Comparison of ENCODE assay signal across 46 mouse cellular contexts in genomic region chr9:13448716-13449115, GRCm38 (mm10). TPM values are rescaled to one million over a fixed set of nuclear protein-coding genes. Genes with fewer than 3 reads are reported as not detected.
"Had no signal": no experiment of that assay in that cellular context is flagged by ENCODE, and none has a peak within 500 bp of the region (broad histone marks: within the 10 kb centered on the region; RNA-seq: fewer than 3 reads in every experiment).

No protein-coding gene starts in this region.

- ATAC-seq: liver, embryonic 12.5 days; liver, postnatal 0 days; lung, postnatal 0 days; midbrain, embryonic 13.5 days; midbrain, embryonic 15.5 days; midbrain, embryonic 16.5 days had no signal

- H3K9me3 ChIP-seq: limb, embryonic 15.5 days; liver, embryonic 12.5 days; liver, embryonic 13.5 days; liver, embryonic 15.5 days; lung, embryonic 15.5 days; megakaryocyte, embryonic 14.5 days; midbrain, embryonic 10.5 days; midbrain, embryonic 12.5 days; midbrain, embryonic 13.5 days; midbrain, embryonic 15.5 days; neural tube, embryonic 12.5 days; neural tube, embryonic 13.5 days had no signal

- DNase-seq: left cerebral cortex, postnatal 4 days; liver; liver, embryonic 13.5 days; liver, postnatal 0 days; lung, adult 18-20 months; lung, adult 2 months; lung, embryonic 14.5 days; lung, postnatal 10 days; lung, postnatal 14 days; lung, postnatal 36 days; lung, postnatal 4 days; midbrain, embryonic 14.5 days had no signal

- H3K36me3 ChIP-seq: limb, embryonic 15.5 days; liver, embryonic 12.5 days; liver, embryonic 13.5 days; liver, embryonic 15.5 days; lung, embryonic 15.5 days; midbrain, embryonic 10.5 days; midbrain, embryonic 12.5 days; midbrain, embryonic 13.5 days; midbrain, embryonic 15.5 days; neural tube, embryonic 12.5 days; neural tube, embryonic 13.5 days had no signal

- H3K4me3 ChIP-seq: left cerebral cortex, adult 2 months; limb, embryonic 15.5 days; liver, embryonic 12.5 days; liver, embryonic 13.5 days; liver, embryonic 15.5 days; lung, embryonic 15.5 days; megakaryocyte, embryonic 14.5 days; midbrain, embryonic 10.5 days; midbrain, embryonic 12.5 days; midbrain, embryonic 13.5 days; midbrain, embryonic 15.5 days; myocyte; neural tube, embryonic 12.5 days; neural tube, embryonic 13.5 days had no signal

- H3K4me2 ChIP-seq: limb, embryonic 15.5 days; liver, embryonic 11.5 days; liver, embryonic 12.5 days; liver, embryonic 13.5 days; liver, embryonic 15.5 days; lung, embryonic 14.5 days; lung, embryonic 15.5 days; midbrain, embryonic 11.5 days; midbrain, embryonic 12.5 days; midbrain, embryonic 13.5 days; midbrain, embryonic 15.5 days; neural tube, embryonic 12.5 days; neural tube, embryonic 13.5 days had no signal

- H3K4me1 ChIP-seq: liver, embryonic 13.5 days; liver, embryonic 15.5 days; midbrain, embryonic 12.5 days; midbrain, embryonic 15.5 days; neural tube, embryonic 12.5 days had no signal

- H3K27ac ChIP-seq: left cerebral cortex, adult 2 months; limb, embryonic 15.5 days; liver, embryonic 12.5 days; liver, embryonic 13.5 days; liver, embryonic 14.5 days; liver, embryonic 15.5 days; macrophage; midbrain, embryonic 10.5 days; midbrain, embryonic 12.5 days; midbrain, embryonic 13.5 days; midbrain, embryonic 15.5 days; neural tube, embryonic 12.5 days; neural tube, embryonic 13.5 days had no signal

- H3K9ac ChIP-seq: limb, embryonic 15.5 days; liver, embryonic 12.5 days; liver, embryonic 13.5 days; liver, embryonic 14.5 days; liver, embryonic 15.5 days; liver, postnatal 0 days; lung, embryonic 14.5 days; lung, embryonic 15.5 days; midbrain, embryonic 12.5 days; midbrain, embryonic 13.5 days; midbrain, embryonic 15.5 days; neural tube, embryonic 12.5 days; neural tube, embryonic 13.5 days had no signal

- H3K27me3 ChIP-seq: limb, embryonic 15.5 days; liver, embryonic 12.5 days; liver, embryonic 13.5 days; liver, embryonic 15.5 days; lung, embryonic 15.5 days; midbrain, embryonic 12.5 days; midbrain, embryonic 13.5 days; midbrain, embryonic 15.5 days; neural tube, embryonic 12.5 days; neural tube, embryonic 13.5 days had no signal

RNA-seq across cellular contexts. Expression of gene Gm17571, which starts 2.2 kb away (rescaled TPM):
- total RNA-seq: left cerebral cortex, adult 18-20 months; left cerebral cortex, adult 2 months; left cerebral cortex, postnatal 10 days; left cerebral cortex, postnatal 14 days; left cerebral cortex, postnatal 25 days; left cerebral cortex, postnatal 36 days; left cerebral cortex, postnatal 4 days; liver, adult 2 months; megakaryocyte progenitor cell, adult 5-6 weeks; megakaryocyte, adult 5-6 weeks; megakaryocyte-erythroid progenitor cell, adult 5-6 weeks; midbrain, postnatal 0 days; monocyte, adult 5-6 weeks had no signal
- polyA plus RNA-seq: limb, embryonic 11.5 days; limb, embryonic 15.5 days; liver, adult 2 months; liver, embryonic 11.5 days; liver, embryonic 12.5 days; liver, embryonic 13.5 days; liver, embryonic 14.5 days; liver, embryonic 15.5 days; liver, embryonic 16.5 days; liver, postnatal 0 days; lung, adult 2 months; lung, embryonic 14.5 days; lung, embryonic 15.5 days; lung, embryonic 16.5 days; lung, postnatal 0 days; macrophage; midbrain, embryonic 10.5 days; midbrain, embryonic 11.5 days; midbrain, embryonic 12.5 days; midbrain, embryonic 13.5 days; midbrain, embryonic 14.5 days; midbrain, embryonic 15.5 days; midbrain, embryonic 16.5 days; midbrain, postnatal 0 days; myocyte; neural tube, embryonic 11.5 days; neural tube, embryonic 12.5 days; neural tube, embryonic 13.5 days had no signal
